Mouse (Mus musculus): ENCODE data around the gene Gm49486. TPM values are rescaled to one million over a fixed set of nuclear protein-coding genes. Genes with fewer than 3 reads are reported as not detected.
"Not testable (repeated sequence)": the region's sequence is repeated elsewhere in the genome, so short reads cannot be mapped to it uniquely, and the experiment has no call there.

Gm49486 gene
- total RNA-seq, 2 experiments from 2014 or later: 0.45 to 0.54 TPM

DNA sequence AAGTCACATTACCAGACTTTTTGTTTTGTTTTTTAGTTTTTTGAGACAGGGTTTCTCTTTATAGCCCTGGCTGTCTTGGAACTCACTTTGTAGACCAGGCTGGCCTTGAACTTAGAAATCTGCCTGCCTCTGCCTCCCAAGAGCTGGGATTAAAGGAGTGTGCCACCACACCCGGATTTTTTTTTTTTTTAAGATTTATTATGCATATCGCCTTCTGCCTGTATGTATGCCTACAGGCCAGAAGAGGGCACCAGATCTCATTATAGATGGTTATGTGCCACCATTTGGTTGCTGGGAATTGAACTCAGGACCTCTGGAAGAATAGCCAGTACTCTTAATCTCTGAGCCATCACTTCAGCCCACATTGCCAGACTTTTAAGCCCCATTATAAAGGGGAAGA lies 3.4 kb upstream of the Gm49486 start:
- not testable (repeated sequence) for DNase-seq

DNA sequence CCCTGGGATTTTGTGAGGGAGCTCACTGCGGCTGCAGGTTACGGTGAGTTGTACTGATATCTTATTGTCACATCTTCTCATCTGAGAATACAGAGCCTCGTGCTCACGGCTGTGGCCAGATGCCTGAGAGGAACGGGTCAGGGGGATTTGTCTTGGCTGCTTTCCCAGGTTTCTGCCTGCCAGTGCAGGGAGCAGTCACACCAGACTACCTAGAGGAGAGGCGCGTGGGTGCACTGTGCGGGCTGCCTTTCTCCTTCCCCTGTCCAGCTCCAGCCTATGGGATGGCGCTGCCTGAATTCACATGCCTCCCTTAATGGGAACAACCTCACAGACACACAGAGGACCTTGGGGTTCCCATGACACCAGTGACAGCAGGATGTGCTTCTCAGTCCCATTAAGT lies 6.1 kb downstream of the Gm49486 start:
- no peak for DNase-seq

DNA sequence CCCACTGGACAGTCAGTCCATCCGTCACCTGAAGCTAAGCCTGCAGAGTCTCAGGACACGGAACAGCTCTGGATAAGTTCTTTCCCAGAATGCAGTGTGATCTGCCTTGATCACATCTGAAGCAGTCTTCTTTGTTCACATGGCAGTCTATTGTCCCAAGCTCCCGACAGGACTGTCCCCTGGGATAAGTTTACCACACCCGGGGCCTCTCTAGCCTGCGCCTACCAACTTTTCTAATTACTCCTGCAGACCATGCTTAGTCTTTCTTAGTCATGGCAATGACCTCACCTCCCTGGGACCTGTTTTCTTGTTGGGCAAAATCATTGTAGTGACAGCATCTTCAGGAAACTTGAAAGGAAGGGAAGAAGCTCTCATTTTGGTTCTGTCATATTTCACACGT lies 8.8 kb downstream of the Gm49486 start:
- no peak for DNase-seq

DNA sequence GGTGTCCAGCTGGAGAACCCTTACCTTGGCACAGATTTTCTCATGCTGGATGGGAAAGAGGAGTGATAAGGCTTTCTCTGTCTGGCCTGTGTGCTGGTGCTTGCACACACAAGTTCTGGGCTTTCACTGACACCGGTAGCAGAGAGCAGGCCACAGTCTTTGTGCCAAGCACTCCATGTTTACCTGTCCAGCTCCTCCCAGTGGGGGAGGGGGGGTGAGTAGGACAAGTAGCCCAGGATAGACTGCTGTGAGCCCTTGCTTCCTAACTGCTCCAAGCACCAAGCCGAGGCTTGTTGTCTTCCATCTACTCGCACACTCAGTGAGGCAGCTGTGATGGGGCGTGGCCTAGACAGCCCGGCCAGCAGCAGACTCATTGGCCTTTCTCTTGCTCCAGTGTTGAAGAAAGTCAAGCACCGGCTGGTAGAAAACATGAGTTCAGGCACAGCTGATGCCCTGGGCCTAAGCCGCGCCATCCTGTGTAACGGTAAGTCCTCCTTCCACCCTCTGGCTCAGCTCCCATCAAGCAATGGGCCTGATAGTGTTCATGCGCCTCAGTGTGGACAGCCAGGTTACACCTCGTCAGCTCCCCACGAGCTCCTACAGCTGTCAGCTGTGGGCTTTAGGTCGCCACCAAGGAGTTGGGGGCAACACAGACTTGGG lies 13.5 kb downstream of the Gm49486 start:
- DNase-seq: no peak

DNA sequence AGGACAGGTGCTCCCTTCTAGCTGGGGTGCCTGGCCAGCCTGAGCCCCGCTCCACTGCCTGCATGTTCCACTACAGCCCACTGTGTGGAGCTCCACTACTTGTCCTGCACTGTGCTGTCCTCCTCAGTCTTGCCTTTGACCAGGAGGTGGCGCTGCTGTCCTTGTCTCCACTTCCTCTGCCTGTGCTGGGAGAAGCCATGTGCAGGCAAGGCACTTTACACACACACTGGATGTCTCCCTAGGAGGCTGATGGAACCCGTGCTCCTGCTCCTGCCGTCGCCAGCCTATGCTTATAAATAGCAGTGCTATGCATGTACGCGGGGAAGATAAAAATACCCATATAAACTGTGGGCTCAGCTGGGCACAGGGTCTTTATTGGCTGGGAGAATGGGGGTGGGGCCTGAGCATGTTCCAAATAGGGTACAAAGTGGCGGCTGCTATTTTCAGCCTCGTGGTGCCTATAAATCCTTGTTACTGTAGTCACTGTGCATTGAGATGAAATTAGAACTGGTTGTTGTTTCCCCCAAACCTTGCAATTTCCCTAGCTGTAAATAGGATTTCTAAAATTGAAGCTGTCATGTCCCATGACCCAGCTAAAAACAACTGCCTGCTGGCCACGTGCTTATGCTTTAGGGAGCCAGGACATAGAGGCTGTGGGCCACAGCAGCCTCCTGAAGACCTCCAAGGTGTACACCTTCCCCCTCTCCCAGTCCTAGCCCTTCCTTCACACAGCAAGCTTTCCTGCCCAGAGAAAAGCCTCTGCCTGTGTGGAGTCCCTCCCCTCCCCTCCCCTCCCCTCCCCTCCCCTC lies 14.2 kb downstream of the Gm49486 start:
- DNase-seq: peak; percentile 95

DNA sequence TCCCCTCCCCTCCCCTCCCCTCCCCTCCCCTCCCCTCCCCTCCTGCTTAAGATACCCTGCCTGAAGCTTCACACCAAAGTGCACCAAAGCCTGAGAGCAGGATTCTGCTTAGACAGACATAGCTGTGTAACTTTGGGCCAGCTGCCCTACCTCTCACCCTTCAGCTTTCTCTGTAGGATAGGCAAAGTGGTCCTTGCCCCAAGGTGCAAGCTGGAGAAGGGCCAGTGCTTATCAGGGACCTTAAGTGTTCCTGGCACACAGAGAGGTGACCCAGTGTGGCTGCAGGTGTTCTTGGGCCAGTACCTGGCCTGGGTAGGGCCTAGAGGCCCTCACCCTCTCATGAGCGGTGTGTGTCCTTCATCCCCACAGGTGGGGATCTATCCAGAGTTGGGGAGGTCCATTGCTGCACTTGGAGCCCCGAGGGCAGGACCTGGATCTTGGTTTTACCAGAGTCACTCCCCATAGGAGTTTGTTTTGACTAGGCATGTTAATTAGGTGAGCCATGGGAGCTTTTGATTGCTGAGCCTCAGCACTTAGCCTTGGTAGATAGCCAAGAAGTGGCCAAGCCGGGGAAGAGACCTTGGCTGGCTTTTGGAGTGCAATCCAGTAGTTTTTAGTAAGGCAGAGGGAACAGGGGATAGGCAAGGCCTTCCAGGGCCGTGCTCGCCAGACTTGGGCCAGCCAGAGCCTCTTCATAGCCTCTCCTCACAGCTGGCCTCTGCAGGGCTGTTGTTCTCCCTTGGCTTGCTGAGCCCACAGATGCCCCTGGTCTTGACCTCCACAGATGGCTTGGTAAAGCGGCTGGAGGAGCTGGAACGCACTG lies 15.1 kb downstream of the Gm49486 start:
- no peak for DNase-seq

DNA sequence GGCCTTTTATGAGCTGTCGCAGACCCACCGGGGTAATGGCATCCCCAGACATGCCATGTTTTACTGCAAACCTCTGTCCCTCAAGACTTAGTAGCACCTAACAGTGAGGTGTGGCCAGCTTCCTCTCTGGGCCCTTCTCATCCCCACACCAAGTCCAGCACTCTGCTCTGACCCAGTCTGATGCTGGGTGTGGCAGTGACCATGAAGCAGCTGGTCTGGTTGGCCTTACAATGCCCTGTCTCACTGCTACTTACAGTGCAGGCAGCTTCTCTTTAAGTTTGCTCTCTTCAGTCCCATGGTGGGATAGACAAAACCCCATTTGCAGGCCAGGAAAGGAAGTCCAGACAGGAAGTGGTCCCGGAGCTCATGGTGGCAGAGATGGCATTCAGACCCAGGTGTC lies 16.1 kb downstream of the Gm49486 start:
- DNase-seq: no peak

DNA sequence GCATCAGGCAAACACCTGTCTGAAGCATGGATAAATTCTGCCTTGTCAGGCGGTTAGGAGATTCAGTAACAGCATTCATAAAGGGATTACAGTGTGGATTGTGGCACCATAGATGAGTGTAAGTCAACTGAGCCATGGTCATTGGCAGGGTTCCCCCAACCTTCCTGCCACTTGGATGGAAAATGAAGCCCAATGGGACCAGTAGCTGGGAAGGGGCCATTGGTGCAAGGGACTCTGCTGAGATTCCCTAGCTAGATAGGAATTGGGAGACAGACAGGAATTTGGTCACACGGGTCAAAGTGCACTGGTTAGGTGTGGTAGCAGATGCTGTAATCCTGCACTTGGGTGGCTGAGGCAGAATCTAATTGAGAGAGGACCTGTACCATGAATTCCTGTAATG lies 21.0 kb downstream of the Gm49486 start:
- no peak for DNase-seq

DNA sequence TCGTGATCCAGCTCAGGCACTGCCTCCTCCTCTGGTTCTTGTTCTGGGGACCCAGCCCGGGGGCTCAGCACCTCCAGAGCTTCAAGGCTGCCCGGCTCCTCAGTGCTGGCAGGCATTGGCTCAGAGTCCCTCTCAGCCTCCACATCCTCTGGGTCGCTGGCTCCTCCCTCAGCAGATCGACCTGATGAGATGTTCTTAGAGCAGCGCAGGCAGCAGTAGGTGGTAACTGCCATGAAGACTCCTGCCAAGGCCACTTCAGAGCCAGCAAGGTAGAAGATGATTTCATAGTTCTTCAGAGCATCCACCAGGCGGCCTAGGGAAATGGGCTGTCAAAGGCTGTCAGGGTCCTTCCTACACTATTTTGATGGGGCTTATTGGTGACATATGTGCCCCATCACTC lies 22.0 kb downstream of the Gm49486 start:
- DNase-seq: no peak

DNA sequence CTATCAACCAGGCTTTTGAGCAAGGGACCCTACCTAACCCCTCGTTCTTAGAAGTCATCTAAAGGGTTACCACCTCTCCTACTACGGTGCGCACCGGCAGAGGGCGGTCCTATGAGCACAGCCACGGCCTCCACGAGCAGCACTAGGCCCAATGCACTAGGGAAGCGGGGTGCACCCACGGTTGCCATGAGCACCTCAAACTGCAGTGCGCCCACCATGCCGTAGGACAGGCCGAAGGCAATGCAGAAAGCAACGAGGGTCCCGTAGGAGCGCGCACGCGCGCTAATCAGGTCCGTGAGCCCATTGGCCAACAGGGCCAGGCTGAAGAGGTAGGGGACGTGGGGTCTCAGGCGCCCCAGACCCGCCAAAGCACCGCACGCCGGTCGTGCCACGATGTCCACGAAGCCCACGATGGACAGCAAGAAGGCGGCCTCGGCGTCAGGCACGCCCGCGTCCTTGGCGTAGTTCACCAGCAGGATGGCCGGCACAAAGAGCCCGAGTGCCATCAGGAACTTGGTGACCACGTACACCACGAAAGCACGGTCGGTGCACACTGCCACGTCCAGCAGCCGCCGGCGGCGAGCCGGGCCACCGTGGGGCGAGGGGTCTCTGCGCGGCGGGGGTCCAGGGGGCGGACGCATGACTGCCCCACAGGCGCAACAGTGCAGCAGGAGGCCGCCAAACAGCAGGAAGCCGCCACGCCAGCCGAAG lies 22.7 kb downstream of the Gm49486 start:
- no peak for DNase-seq

DNA sequence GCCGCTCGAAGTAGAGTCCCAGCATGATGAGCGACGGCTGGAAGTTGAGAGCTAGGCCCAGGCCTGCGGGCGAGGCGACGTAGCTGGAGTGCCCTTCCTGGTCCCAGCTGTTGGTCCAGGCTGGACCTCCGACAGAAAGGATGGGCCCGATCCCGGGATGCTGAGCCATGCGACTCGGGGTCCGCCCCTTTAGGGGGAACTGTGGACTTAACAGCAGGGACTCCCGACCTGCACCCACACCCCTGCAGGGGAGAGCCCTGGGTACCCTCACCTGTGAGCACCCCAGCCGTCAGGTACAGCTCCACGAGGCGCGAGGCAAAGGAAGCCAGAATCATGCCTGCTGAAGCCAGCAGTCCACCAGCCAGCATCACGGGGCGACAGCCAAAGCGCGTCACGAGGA lies 23.4 kb downstream of the Gm49486 start:
- DNase-seq: no peak

DNA sequence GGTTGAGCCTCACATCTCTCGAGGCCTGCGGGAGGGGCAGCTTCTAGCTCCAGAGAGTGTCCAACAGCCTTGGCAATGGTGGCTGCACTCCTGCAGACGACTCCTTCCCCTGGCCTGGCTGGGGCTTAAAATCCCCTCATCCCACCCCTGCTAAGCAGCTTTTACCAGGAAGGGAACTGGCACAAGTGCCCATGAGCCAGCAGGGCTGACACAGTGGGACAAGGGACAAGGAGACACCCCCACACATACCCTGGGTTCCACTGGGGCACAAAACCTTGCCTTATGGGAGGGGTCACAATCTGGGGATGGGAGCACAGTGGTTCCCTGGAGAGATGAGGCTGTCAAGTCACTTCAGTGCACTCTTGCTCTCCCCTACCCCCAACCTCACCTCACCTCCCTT lies 25.5 kb downstream of the Gm49486 start, which contains the start of gene Slc16a8:
Slc16a8 (minus strand) TSS at position 101 of the 400 bp plus-strand sequence.
- no peak for DNase-seq

DNA sequence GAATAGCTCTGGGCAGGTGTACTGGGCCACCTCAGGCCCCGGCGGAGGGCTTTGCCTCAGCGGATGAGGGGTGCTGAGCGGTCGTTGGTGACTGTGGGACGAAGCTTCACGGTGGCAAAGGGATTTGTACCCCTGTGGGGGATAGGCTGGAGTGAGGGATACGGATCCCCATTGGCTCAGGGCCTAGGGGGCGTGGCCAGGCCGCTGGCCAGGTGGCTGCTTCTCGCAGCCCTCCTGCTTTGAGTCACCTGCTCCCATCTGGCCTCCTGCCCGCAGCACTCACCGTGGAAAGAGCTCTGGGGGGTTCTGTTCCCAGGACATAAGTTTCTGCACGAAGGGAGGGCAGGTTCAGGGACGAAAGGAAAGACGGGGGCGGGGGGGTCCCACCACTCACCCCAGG lies 29.3 kb downstream of the Gm49486 start:
- DNase-seq: no peak

DNA sequence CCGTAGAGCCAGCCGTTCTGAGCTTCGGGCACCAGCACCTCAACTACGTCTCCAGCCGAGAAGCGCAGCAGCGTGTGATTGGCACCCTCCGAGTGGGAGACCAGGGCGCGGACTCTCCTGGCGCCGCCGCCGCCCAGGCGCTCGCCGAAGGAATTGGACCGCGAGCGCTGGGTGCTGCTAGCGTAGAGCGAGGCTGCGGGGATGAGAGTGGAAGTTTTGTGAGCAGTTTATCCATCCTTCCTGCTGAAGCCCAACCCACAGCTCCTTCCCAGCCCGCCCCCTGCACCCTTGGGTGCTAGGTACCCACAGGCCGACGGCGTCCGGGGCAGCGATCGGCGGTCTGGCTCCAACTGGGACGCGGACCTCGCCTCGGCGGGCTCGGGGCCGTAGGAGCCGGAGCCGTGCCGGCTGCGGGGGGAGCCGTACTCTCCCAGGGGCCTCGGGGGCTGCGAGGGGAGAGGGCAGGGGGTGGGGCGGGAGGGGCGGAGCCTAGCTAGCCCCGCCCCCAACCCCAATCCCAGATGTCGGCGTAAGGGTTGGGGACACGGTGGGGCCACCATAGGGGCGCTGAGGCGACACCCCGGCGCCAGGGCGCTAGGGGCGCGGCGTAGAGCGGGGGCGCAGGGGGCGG lies 32.0 kb downstream of the Gm49486 start:
- peak; percentile 48 for DNase-seq

DNA sequence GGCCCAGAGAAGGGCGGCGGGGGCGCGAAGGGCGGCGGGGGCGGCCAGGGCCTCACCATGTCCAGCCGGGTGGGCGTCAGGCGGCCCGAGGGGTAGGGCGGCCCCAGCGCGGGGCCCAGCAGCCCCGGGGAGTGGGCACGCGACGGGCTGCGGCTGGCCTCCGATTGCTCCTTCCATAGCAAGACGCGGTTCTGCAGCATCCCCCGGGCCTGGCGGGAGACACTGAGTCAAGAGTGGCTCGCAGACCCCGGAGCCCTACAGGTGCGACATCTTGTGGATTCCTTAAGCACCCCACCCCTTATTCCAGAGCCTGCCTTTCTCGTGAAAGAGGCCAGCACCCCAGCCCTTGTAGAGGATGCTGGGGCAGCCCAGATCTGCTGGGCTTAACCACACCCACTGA lies 32.6 kb downstream of the Gm49486 start:
- no peak for DNase-seq

DNA sequence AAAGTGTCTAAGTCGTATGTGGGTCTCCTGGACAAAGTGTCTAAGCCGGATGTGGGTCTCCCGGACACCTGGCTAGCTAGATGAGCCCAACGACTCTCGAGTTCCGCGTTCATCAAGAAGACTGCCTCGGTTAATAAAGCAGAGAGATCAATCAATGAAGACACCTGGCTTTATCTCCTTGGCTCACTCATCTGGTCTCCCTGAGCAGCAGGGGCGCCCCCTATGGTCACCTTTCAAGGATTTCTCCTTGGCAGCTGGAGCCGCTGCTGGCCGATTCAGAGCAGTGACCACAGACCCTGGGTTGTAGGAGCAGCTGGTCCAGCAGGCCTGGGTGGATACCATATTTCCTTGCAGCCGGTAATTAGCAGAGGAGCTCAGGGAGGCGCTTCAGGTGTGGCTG lies 33.2 kb downstream of the Gm49486 start:
- DNase-seq: no peak

DNA sequence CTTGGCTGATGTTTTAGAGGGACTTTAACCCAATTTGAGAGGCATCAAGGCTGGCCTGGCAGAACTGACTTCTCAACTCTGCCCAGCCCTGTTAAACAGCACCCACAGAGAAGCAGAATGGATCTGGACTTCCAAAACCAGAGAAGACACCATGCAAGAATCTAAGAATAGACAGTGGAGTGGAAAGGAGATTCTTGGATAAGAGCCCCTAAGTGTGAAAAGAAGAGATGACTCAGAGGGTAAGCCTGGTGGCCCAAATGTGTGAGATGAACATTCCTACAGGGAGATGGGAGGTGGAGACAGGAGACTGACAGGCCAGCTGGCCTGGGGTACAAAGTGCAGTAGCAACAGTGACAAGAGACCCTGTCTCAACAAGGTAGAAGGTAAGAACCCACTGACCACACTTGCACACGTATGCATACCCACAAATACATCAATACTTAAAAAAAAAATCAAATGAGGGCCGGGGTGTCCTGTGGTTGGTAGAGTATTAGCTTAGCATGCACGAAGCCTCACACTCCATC lies 33.7 kb downstream of the Gm49486 start:
- no peak for DNase-seq

DNA sequence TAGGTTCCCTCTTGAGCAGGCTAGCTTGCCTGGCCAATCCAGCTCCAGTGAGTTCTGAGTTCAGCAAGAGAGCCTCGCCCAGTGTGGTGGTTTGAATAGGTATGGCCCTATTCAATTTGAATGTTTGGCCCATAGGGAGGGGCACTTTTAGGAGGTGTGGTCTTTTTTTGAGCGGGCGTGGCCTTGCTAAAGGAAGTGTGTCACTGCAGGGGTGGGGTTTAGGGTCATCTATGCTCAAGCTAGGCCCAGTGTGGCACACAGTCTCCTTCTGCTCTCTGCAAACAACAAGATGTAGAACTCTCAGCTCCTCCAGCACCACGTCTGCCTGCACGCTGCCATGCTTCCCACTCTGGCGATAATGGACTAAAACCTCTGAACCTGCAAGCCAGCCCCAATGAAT lies 34.5 kb downstream of the Gm49486 start:
- no peak for DNase-seq

DNA sequence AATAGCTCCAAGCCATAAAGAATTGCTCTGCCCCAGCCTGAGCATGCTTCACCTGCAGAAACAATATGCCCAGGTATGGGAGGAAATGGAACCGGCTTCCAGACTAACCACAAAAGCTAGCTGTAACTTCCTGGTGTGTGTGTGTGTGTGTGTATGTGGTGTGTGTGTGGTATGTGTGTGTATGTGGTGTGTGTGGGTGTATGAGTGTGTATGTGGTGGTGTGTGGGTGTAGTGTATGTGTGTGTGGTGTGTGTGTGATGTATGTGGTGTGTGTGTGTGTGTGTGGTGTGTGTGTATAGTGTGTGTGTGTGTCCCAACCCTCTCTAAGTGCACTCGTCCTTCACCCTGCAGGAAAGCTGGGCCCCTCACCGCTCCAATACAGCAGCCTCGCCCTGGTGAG lies 36.2 kb downstream of the Gm49486 start:
- DNase-seq: no peak

DNA sequence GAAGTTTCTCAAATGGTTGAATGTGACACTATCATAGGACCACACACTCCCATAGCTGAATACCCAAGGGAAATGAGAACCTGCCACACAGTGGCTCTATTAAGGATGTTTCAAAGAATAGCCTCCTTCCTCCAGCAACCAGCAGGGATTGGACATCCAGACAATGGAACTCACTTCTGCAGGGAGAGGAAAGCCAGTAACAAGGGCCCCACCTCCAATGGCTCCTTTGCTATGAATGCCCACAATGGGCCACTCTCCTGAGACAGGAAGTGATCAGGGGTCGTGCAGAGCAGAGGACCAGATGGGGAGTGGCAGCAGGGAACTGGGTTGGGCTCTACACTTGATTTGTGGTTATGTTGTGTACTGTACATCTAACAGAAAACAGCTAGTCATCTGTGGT lies 39.3 kb downstream of the Gm49486 start:
- no peak for DNase-seq

DNA sequence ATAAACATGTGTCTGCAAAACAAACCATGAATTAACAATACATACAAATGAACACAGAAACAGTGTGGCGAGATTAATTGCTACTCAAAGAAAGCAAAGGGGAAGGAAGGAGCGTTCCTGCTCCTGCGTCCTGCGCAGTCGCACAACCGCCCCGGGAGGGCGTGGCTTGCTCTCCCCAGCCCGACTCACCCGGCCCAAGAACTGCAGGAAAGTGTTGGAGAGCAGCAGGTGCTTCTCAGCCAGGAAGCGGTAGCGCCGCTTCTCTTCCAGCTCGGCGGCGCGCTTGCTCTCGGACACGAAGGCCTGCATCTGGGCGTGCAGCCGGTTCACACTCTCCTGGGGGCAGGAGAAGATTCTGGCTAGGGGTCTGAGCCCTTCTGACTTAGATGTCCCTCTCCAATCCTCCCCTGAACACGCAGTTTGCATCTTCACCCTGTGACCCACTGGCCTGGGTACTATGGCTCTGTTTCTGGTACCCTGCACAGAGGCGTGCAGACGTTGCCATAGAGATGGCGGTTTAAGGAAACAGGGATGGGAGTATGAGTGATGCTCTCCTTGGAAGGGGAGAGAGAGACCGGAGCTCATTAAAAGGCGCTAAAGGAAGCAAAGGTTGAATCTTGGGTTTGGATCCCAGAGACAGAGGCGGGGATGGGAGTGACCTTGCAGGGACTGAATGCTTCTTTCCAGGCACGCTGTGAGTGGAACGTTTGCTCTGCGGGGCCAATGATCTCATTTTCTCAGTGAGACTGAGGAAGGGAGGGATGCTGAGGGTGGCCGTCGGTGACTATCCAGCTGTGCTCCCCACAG lies 41.3 kb downstream of the Gm49486 start:
- peak; percentile 78 for DNase-seq

All from gastrocnemius, postnatal 10 days (tissue).